Mouse (Mus musculus): ENCODE measurements around the gene Crb3. TPM values are rescaled to one million over a fixed set of nuclear protein-coding genes. Genes with fewer than 3 reads are reported as not detected.

The Crb3 gene
- polyA plus RNA-seq, 1 experiment from 2014 or later: 4.2 TPM

DNA sequence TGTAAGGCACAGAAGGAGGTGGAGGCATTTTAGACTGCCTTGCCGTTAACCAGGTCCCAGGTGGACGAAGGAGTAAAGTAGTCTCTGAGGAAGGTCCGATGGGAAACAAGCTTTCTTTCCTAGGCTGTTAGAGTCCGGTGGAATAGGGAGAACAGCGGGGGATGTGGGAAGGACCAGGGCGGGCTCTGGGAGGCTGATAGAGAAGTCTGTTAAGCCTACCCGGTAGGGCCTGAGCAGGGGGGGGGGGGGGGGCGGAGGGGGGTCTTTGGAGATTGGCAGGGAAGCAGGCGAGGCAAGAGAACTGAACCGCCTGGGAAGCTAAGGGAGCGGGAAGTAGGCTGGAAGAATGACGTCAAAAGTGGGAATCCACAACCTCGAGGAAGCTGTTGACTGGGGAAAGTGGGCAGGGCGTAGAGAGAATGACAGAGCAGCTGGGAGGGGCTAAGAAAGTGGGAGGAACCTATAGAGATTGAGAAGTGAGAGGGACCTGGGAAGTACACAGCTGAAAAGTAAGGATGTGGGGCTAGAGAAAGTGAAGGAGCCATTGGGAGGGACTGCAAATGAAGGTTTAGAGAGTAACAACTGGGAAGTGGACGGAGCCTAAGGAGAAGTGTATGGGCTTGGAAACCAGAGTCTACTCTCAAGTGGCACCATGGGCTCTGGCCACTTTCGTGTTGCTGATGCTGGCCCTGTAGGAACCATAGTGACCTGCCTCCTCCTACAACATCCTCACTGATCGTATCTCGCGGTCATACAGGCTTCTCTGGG, 37.1 kb downstream of the Crb3 start:
- WGBS: 2% methylated on average over 18 of the region's 19 CpGs
- Histone ChIP-seq H3K27me3 (ENCODE audit: control insufficient read depth, insufficient read depth, low read length) (0 out of 2 replicates have a peak, but pooled peaks cover 7% of the 10 kb centered on the region), H3K9me3 (ENCODE audit: control insufficient read depth, low read length) (no peaks in the 10 kb centered on the region), H3K4me1 (replicated peaks; ENCODE audit: control insufficient read depth, insufficient read depth, low read length) (no peaks in the 10 kb centered on the region), H3K4me2 (replicated peaks) (peak overlapping the region; percentile 34), H3K4me3 (replicated peaks; ENCODE audit: low read length) (peak overlapping the region; percentile 11; the same call in 1 of the 2 replicates), H3K36me3 (replicated peaks; ENCODE audit: control insufficient read depth, insufficient read depth) (no peaks in the 10 kb centered on the region), H3K27ac (no peak overlapping the region), H3K9ac (no peak overlapping the region)
- peak; percentile 50 for DNase-seq (ENCODE audit: low spot score)
- peak; percentile 80 for ATAC-seq (ENCODE audit: low FRiP score)

DNA sequence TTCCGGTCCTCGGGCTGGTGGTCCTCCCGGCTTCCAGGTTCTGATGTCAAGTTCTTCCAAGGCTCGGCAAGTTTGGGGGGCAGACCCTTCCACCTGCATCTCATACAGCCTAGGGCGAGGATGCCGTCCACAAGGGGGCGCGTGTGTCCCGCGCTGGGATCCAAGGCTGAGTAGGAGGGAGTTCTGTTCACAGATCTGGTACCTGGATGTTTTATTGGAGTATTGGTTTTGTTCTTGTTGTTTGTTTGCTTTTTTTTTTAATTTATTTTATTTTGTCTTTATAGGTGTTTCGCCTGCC, 37.7 kb downstream of the Crb3 start:
- 2% methylated on average over 11 of the region's 11 CpGs for WGBS

DNA sequence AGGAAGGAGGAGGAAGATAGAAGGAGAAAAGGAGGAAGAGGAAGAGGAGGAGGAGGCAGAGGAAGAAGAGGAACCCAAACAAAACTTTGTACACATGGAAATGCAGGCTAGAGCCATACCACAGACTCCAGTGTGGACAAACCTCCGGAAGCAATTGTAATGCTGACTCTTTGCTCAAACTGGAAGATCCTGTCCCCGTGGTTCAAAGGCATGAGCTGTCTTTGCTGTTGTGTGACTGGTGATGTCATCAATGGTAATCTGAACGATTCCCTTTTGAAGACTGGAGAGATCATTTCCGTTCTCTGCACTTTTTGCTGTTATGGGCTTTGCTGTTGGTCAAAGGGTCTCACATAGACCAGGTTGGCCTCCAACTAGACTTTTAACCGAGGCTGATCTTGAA, 39.4 kb downstream of the Crb3 start:
- WGBS: 91% methylated on average over 5 of the region's 5 CpGs
- Histone ChIP-seq H3K9me3 (ENCODE audit: control insufficient read depth, low read length) (no peaks in the 10 kb centered on the region), H3K9ac (no peak overlapping the region), H3K27ac (no peak overlapping the region), H3K4me3 (replicated peaks; ENCODE audit: low read length) (no peak overlapping the region), H3K4me2 (replicated peaks) (no peak overlapping the region), H3K4me1 (replicated peaks; ENCODE audit: control insufficient read depth, insufficient read depth, low read length) (no peaks in the 10 kb centered on the region), H3K27me3 (ENCODE audit: control insufficient read depth, insufficient read depth, low read length) (0 out of 2 replicates have a peak, but pooled peaks cover 7% of the 10 kb centered on the region), H3K36me3 (replicated peaks; ENCODE audit: control insufficient read depth, insufficient read depth) (no peaks in the 10 kb centered on the region)
- no peak for DNase-seq (ENCODE audit: low spot score)
- ATAC-seq (ENCODE audit: low FRiP score): no peak

More for the DNA sequence above, 37.7 kb downstream of the Crb3 start:
- Histone ChIP-seq H3K9ac (no peak overlapping the region), H3K4me1 (replicated peaks; ENCODE audit: control insufficient read depth, insufficient read depth, low read length) (no peaks in the 10 kb centered on the region), H3K4me3 (replicated peaks; ENCODE audit: low read length) (peak overlapping the region; percentile 11; the same call in 1 of the 2 replicates), H3K27ac (no peak overlapping the region), H3K4me2 (replicated peaks) (peak overlapping the region; percentile 34), H3K9me3 (ENCODE audit: control insufficient read depth, low read length) (no peaks in the 10 kb centered on the region), H3K27me3 (ENCODE audit: control insufficient read depth, insufficient read depth, low read length) (0 out of 2 replicates have a peak, but pooled peaks cover 7% of the 10 kb centered on the region), H3K36me3 (replicated peaks; ENCODE audit: control insufficient read depth, insufficient read depth) (no peaks in the 10 kb centered on the region)
- DNase-seq (ENCODE audit: low spot score) (peak; percentile 83), ATAC-seq (ENCODE audit: low FRiP score) (peak; percentile 79)

DNA sequence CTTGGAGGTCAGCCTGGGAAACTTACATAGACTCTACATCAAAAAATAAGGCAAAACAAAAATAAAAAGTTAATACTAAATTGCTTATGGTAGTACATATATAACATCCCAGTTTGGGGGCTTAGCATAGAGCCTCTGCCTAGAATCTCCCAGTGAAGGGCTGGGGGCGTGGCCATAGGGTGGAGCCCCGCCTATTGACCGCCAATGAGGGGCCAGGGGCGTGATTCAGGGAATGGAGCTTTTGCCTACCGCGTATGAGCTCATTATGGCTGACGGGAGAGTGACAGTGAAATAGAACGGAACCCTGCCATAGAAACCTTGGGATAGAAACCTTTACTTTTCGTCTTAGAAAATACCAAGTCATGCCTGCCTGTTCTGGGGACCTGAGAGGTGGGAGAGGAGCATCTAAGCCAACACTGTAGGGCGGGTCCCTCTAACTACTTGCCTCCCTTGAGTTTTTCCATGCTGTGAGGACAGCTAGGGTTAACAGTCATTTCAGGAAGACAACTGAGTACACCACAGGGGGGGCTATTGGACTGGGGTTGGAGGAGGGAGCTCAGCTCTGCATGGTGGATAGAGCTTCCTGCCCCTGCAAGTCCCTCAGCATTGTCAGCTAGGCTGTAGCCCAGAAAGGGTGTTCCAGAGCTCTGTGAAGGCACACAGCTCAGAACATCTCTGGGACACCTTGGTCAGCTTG, 40.9 kb downstream of the Crb3 start:
- no peak overlapping the region for H3K9ac ChIP-seq
- no peak overlapping the region for H3K4me3 ChIP-seq (replicated peaks; ENCODE audit: low read length)
- no peak overlapping the region for H3K4me2 ChIP-seq (replicated peaks)
- no peaks in the 10 kb centered on the region for H3K36me3 ChIP-seq (replicated peaks; ENCODE audit: control insufficient read depth, insufficient read depth)
- H3K4me1 ChIP-seq (replicated peaks; ENCODE audit: control insufficient read depth, insufficient read depth, low read length): peaks cover 3% of the 10 kb centered on the region; the same call in 1 of the 2 replicates
- H3K9me3 ChIP-seq (ENCODE audit: control insufficient read depth, low read length): no peaks in the 10 kb centered on the region
- 10% methylated on average over 10 of the region's 10 CpGs for WGBS
- no peak overlapping the region for H3K27ac ChIP-seq
- DNase-seq (ENCODE audit: low spot score) (no peak), ATAC-seq (ENCODE audit: low FRiP score) (no peak)
- 0 out of 2 replicates have a peak, but pooled peaks cover 7% of the 10 kb centered on the region for H3K27me3 ChIP-seq (ENCODE audit: control insufficient read depth, insufficient read depth, low read length)

DNA sequence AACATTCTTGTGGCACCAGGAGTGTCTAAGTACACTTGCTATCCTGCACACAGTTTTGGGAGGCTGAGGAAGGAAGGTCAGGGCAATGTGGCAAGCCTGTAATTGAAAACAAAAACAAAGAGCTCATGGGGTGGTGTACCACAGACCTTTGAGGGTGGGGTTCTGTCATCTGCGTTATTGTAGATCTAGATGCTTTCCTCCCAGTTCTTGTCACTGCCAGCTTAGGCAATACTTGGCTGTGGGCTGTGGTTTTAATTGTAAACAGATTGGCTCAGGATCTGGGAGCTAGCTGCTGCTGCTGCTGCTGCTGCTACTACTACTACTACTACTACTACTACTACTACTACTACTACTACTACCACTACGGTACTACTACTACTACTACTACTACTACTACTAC, 43.4 kb downstream of the Crb3 start:
- H3K36me3 ChIP-seq (replicated peaks; ENCODE audit: control insufficient read depth, insufficient read depth): no peaks in the 10 kb centered on the region
- H3K9ac ChIP-seq: no peak overlapping the region
- ATAC-seq (ENCODE audit: low FRiP score) (no peak), DNase-seq (ENCODE audit: low spot score) (no peak)
- no peak overlapping the region for H3K4me2 ChIP-seq (replicated peaks)
- 85% methylated on average over 2 of the region's 2 CpGs for WGBS
- no peak overlapping the region for H3K4me3 ChIP-seq (replicated peaks; ENCODE audit: low read length)
- no peaks in the 10 kb centered on the region for H3K9me3 ChIP-seq (ENCODE audit: control insufficient read depth, low read length)
- peaks cover 13% of the 10 kb centered on the region for H3K4me1 ChIP-seq (replicated peaks; ENCODE audit: control insufficient read depth, insufficient read depth, low read length)
- no peaks in the 10 kb centered on the region for H3K27me3 ChIP-seq (ENCODE audit: control insufficient read depth, insufficient read depth, low read length)
- H3K27ac ChIP-seq: no peak overlapping the region

DNA sequence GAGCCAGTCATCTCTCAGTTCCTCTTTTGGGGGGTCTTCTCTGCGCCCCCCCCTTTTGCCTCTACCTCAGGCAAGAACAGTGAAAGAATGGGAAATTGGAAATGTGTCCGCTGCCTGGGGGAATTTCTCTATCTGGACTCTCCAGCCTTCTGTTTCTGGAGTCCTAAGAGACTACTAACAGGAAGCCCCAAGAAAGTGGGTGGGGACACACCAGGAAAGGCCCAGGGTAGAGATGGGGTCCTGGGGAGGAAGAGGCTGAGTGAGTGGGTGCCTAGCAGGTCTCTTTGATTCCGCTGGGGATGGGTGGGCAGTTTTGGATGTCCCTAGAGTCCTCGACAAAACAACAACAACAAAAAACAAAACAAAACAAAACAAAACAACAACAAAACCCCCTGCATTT, 45.6 kb downstream of the Crb3 start:
- DNase-seq (ENCODE audit: low spot score) (no peak), ATAC-seq (ENCODE audit: low FRiP score) (no peak)
- no peak overlapping the region for H3K27ac ChIP-seq
- no peaks in the 10 kb centered on the region for H3K27me3 ChIP-seq (ENCODE audit: control insufficient read depth, insufficient read depth, low read length)
- H3K4me1 ChIP-seq (replicated peaks; ENCODE audit: control insufficient read depth, insufficient read depth, low read length): peaks cover 17% of the 10 kb centered on the region
- H3K9ac ChIP-seq: peak overlapping the region; percentile 79; the same call in 1 of the 2 replicates
- H3K9me3 ChIP-seq (ENCODE audit: control insufficient read depth, low read length): no peaks in the 10 kb centered on the region
- H3K4me3 ChIP-seq (replicated peaks; ENCODE audit: low read length): peak overlapping the region; percentile 52
- 39% methylated on average over 4 of the region's 4 CpGs for WGBS
- H3K36me3 ChIP-seq (replicated peaks; ENCODE audit: control insufficient read depth, insufficient read depth): no peaks in the 10 kb centered on the region
- peak overlapping the region; percentile 67 for H3K4me2 ChIP-seq (replicated peaks)

DNA sequence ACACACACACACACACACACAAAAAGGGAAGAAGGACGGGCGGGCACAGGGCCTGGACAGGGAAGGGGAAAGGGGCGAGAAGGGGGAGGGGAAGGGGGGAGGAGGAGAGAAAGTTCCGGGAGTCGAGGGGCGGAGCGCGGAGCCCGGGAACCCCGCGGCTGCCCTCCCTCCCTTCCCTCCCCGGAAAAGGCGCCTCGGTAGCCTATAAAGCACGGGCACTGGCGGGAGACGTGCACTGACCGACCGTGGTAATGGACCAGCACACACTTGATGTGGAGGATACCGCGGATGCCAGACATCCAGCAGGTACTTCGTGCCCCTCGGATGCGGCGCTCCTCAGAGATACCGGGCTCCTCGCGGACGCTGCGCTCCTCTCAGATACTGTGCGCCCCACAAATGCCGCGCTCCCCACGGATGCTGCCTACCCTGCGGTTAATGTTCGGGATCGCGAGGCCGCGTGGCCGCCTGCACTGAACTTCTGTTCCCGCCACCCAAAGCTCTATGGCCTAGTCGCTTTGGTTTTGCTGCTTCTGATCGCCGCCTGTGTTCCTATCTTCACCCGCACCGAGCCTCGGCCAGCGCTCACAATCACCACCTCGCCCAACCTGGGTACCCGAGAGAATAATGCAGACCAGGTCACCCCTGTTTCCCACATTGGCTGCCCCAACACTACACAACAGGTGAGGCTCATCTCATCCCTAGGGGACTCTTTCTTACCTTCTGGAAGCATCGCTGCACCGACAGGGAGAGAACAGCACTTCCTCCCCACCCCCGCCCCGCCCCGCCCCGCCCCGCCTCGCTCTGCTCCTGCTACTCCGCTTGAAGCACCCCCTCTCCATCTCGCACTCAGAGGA, 46.5 kb downstream of the Crb3 start, which contains the start of gene Tnfsf9:
Tnfsf9 (plus strand) TSS at position 145 of the 854 bp plus-strand sequence.
- Histone ChIP-seq H3K36me3 (replicated peaks; ENCODE audit: control insufficient read depth, insufficient read depth) (no peaks in the 10 kb centered on the region), H3K4me1 (replicated peaks; ENCODE audit: control insufficient read depth, insufficient read depth, low read length) (peaks cover 17% of the 10 kb centered on the region), H3K4me3 (replicated peaks; ENCODE audit: low read length) (peak within 1 kb of the TSS; percentile 52), H3K4me2 (replicated peaks) (peak within 1 kb of the TSS; percentile 67), H3K27me3 (ENCODE audit: control insufficient read depth, insufficient read depth, low read length) (no peaks in the 10 kb centered on the region), H3K9ac (peak within 1 kb of the TSS; percentile 79), H3K27ac (no peak within 1 kb of the TSS), H3K9me3 (ENCODE audit: control insufficient read depth, low read length) (no peaks in the 10 kb centered on the region)
- under 1% methylated on average over 53 of the region's 61 CpGs for WGBS
- ATAC-seq (ENCODE audit: low FRiP score) (peak; percentile 74), DNase-seq (ENCODE audit: low spot score) (peak; percentile 58)

DNA sequence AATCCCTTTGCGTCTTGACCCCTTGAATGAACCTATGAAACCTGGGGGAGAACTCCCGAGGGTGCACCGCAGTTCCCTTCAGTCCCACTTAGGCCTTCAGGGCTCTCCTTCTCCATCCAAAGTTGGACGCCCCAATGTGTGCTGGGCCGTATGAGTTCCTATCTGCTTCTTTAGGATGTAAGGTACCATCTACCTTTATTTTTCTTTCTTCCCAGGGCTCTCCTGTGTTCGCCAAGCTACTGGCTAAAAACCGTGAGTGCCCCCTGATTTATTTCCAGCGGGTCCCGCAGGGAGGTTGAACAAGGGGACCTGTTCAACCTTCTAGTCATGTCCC, 47.1 kb downstream of the Crb3 start:
- H3K4me1 ChIP-seq (replicated peaks; ENCODE audit: control insufficient read depth, insufficient read depth, low read length): peaks cover 17% of the 10 kb centered on the region
- H3K27me3 ChIP-seq (ENCODE audit: control insufficient read depth, insufficient read depth, low read length): no peaks in the 10 kb centered on the region
- H3K4me2 ChIP-seq (replicated peaks): peak overlapping the region; percentile 67
- peak overlapping the region; percentile 79 for H3K9ac ChIP-seq
- WGBS: 7% methylated on average over 9 of the region's 9 CpGs
- no peaks in the 10 kb centered on the region for H3K36me3 ChIP-seq (replicated peaks; ENCODE audit: control insufficient read depth, insufficient read depth)
- no peaks in the 10 kb centered on the region for H3K9me3 ChIP-seq (ENCODE audit: control insufficient read depth, low read length)
- H3K4me3 ChIP-seq (replicated peaks; ENCODE audit: low read length): peak overlapping the region; percentile 52
- ATAC-seq (ENCODE audit: low FRiP score) (no peak), DNase-seq (ENCODE audit: low spot score) (no peak)
- no peak overlapping the region for H3K27ac ChIP-seq

DNA sequence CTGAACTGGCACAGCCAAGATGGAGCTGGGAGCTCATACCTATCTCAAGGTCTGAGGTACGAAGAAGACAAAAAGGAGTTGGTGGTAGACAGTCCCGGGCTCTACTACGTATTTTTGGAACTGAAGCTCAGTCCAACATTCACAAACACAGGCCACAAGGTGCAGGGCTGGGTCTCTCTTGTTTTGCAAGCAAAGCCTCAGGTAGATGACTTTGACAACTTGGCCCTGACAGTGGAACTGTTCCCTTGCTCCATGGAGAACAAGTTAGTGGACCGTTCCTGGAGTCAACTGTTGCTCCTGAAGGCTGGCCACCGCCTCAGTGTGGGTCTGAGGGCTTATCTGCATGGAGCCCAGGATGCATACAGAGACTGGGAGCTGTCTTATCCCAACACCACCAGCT, 48.2 kb downstream of the Crb3 start:
- Histone ChIP-seq H3K36me3 (replicated peaks; ENCODE audit: control insufficient read depth, insufficient read depth) (no peaks in the 10 kb centered on the region), H3K4me3 (replicated peaks; ENCODE audit: low read length) (no peak overlapping the region), H3K9me3 (ENCODE audit: control insufficient read depth, low read length) (no peaks in the 10 kb centered on the region), H3K4me2 (replicated peaks) (no peak overlapping the region), H3K27ac (no peak overlapping the region), H3K9ac (no peak overlapping the region), H3K27me3 (ENCODE audit: control insufficient read depth, insufficient read depth, low read length) (no peaks in the 10 kb centered on the region), H3K4me1 (replicated peaks; ENCODE audit: control insufficient read depth, insufficient read depth, low read length) (peaks cover 17% of the 10 kb centered on the region)
- DNase-seq (ENCODE audit: low spot score) (no peak), ATAC-seq (ENCODE audit: low FRiP score) (no peak)
- 92% methylated on average over 5 of the region's 5 CpGs for WGBS

All from hindbrain, embryonic 14.5 days (tissue).